Mouse (Mus musculus) gastrocnemius, adult 18-20 months (tissue): ENCODE measurements around the gene Camk1g. TPM values are rescaled to one million over a fixed set of nuclear protein-coding genes. Genes with fewer than 3 reads are reported as not detected.

Experiments used
- DNase-seq: peaks from one replicate; pipeline ENCODE4 v3.0.0; 2021; ENCODE audit warnings: low spot score
- total RNA-seq, 2 experiments: library from RNA; stranded (reverse); gene quantifications; 2 replicates each; pipeline ENCODE4 v1.2.3; 2021

The Camk1g gene
- total RNA-seq, 2 experiments from 2014 or later, result 0.40 TPM; not detected in 1

GRCm38 (mm10) chr1:193334546-193334945, 35.6 kb downstream of the Camk1g start:
- DNase-seq, result no peak

- DNase-seq, result no peak
These were observed 36.3 kb downstream of the Camk1g start for GRCm38 (mm10) chr1:193333776-193334175.

- DNase-seq, result peak; percentile 47
These were observed 37.4 kb downstream of the Camk1g start for GRCm38 (mm10) chr1:193332671-193333070.

DNA sequence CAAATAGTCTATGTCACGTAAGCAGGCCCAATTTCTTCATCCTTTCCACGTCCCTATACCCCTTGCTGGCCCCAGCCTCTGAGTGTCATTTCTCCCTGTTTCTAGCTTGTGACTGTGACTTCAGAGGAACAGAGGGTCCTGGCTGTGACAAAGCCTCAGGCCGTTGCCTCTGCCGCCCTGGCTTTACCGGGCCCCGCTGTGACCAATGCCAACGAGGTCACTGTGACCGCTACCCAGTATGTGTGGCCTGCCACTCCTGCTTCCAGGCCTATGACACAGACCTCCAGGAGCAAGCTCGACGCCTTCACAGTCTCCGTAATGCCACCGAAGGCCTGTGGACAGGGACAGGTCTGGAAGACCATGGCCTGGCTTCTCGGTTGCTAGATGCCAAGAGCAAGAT, 38.1 kb downstream of the Camk1g start:
- no peak for DNase-seq

GRCm38 (mm10) chr1:193330626-193331025, 39.5 kb downstream of the Camk1g start:
- DNase-seq, result no peak

- DNase-seq, result peak; percentile 87
These were observed 39.9 kb downstream of the Camk1g start for GRCm38 (mm10) chr1:193330172-193330571.

DNA sequence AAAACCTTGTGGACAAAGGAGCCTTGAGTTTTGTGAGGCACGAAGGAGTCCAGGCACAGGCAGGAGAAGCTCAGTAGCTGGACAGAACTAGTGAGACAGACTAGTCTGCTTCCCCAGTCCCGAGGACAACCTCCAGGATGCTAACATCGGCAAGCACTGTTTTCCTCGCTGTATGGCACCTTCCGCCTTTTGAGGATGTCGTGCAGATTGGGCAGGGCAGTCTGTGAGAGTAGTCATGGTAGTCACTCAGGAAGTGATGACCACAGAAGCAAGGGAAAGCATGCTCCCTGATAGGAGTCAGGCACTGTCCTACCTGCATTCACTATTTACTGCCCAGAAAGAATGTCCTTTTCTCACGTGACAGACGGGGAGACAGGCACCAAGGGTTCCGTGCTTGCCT, 40.5 kb downstream of the Camk1g start:
- DNase-seq, result no peak

DNA sequence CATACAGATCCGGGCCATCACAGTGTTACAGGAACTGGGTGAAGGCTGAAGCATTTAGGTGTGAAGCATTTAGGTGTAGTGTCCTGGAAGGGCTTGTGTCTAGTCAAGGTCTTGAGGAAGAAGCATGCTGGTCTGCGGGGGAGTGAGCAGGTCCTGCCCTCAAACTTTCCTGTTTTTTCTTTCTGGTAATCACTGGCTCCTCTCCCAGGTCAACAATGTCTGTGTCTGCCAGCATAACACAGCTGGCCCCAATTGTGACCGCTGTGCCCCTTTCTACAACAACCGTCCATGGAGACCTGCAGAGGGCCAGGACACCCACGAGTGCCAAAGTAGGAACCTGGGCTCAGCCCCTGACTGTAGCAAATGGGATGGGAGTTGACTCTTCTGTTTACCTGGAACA, 42.4 kb downstream of the Camk1g start:
- DNase-seq, result no peak

- no peak for DNase-seq
These were observed 42.9 kb downstream of the Camk1g start for GRCm38 (mm10) chr1:193327216-193327615.

- DNase-seq, result no peak
These were observed 43.5 kb downstream of the Camk1g start for GRCm38 (mm10) chr1:193326456-193327145.

DNA sequence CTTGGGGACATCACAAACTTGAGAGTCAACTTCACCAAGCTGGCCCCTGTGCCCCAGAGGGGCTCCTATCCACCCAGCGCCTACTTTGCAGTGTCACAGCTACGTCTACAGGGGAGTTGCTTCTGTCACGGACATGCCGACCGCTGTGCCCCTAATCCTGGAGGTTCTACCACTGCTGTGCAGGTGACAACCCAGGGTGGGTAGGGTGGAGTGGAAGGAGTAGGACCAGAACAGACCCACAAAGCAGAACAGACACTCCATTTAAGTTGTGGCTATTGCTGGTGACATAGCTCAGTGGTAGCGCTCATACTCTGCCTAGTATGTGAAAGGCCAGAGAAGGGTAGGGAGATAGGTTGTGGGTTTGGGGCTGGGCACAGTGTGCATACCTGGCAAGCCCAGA, 44.2 kb downstream of the Camk1g start:
- DNase-seq, result no peak

- DNase-seq, result peak; percentile 50
These were observed 45.9 kb downstream of the Camk1g start for GRCm38 (mm10) chr1:193324224-193324623.

DNA sequence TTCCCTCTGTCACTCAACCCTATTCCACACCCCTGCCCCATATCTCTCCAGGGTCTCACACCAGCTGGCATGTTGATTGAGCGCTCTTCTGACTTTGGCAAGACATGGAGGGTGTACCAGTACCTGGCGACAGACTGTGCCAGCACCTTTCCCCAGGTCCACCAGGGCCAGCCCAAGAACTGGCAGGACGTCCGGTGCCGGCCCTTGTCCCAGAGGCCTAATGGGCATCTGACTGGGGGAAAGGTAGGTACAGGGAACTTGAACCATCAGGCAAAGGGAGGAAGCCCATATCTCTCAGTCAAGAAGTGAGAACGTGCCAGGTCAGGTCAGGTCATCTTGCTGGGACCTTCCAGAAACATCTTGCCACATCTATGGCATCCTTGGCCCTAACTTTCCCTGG, 46.4 kb downstream of the Camk1g start:
- DNase-seq, result no peak

DNA sequence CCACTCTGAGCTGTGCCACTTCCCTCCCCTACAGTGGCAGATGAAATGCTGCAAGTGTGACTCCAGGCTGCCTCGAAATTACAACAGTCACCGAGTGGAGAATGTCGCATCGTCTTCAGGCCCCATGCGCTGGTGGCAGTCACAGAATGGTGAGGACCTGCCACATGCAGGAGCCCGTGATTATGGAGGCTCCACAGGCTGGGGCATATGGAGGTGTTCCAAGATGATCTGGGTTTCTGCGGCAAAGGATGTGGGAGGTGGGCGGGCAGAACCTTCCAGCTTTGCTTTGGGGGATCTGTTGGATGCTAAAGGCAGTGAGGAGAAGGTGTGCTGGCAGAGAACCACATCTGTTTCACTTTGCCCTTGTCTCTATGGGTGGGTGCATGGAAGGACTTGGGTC, 49.7 kb downstream of the Camk1g start:
- DNase-seq, result no peak

DNA sequence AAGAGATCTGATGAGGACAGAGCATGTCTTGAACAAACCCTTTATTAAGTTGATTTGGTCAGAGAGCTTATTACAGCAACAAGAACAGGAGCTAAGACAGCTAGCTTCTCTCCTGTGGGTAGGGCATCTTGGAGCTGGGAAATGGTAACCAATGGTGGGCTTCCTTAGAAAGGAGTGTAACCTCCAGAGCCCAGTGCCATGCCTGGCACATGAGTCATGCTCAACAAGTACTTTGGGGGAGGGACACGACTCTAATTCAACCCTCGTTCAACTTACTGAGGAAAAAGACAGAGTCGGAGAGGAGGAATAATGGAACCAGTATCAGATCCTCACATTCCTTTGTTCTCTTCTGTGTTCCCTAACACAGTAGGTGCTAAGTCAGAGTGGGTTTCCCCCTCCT, 50.4 kb downstream of the Camk1g start:
- DNase-seq, result no peak

DNA sequence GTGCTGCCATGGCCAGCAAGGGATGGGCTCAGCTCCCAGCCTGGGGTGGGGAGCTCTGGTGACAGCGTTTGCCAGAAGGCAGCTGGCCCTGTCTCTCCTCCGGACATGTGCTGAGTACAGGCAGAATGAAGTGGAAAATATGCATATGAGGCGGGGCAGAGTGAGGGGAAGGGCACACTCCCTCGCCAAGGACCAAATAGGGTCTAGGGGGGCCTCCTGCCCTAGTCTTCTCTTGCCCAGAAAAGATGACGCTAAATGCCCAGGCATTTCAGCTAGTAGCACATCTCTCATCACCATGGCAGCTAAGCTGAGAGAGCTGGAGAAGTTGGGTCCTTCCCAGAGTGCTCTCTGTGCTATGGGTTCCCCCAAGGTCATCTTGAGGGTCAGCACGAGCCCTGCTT, 52.9 kb downstream of the Camk1g start:
- peak; percentile 90 for DNase-seq

DNA sequence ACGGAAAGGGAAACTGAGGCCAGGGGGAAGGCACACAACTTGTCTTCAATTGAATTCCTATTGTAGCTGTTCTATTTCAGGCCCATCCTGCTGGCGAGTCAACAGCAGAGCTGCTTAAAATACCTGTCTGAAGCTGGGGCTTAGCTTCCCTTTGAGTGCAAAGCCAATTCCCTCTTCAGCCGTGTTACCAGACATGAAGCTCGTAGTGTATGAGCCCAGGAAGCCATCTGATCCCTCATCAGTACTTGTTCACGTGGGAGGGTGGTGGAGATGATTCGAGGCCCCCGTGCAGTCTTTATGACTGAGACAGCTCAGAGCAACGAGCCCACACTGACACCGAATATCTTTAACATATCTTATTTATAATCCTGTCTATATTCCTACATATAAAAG, 53.7 kb downstream of the Camk1g start:
- peak; percentile 71 for DNase-seq

DNA sequence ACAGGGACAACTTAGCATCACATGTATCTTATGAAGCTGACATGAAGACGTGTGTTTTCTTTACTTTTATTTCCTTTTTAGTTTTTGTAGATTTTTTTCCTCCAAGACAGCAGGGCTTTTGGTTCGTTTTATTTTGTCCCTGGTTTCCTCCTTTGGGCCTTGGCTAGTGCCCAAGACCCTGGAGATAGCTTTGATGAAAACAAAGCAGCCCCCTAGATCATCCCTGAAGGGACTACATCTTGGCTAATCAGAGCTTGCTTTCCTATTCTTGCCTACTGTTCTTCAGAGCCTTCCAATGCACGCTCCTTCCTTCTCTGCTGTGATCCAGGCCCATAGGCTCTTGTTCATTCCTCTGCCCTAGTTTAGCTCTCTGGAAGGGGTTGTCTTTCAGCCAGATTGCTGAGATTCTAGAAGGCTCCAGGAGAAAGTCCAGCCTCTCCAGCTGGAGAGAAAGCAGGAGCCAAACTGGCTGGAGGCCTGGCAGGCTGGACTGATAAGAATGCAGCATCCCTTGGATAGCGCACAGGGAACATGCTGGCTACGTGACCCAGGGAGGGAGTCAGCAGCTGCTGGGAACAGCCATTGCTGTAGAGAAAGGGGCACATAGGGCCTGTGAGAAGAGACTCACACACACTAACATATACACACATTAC, 54.3 kb downstream of the Camk1g start:
- DNase-seq, result peak; percentile 92

DNA sequence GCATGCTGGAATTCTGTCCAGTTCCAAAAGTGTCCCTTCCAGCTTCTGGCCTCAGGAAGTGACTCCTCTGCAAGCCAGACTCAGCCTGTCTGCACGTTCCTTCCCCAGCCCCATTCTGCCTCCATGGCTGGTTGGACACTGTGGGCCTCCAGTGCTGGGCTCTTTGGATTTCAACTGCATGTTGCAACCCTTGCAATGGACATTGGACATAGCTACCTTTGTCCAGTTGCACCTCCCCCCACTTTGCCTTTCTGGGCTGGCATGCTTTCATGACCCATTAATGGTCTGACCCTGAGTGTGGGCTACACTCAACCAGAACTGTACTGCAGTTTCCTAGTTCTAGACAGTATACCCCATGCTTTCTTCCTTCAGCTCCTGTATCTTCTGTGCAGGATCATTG, 58.5 kb downstream of the Camk1g start:
- no peak for DNase-seq

DNA sequence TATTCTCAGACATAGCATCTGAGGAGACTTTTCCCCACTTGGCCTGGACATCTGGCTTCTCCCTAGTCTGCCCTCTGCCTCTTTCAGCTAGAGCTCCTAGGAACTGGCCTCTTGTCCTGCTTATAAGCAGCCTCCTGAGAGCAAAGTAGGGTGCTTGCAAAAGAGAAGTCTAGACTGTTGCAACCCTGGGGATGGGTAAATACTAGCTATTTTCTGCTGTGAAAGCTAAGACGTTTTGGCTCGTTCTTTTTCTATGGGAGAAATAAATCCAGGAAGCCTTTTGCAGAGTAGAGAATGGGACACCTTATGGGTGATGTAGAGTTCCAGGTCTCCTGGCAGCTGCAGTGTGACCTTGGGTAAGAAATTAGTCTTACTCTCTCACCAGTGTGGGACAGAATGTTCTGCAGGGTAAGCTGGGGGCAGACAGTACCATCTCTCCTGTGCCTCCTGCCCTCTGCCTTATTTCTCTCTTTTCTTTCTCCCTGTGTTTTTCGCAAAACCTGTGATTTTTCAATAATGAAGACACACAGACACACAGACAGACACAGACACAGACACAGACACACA, 59.5 kb downstream of the Camk1g start:
- DNase-seq, result no peak

DNA sequence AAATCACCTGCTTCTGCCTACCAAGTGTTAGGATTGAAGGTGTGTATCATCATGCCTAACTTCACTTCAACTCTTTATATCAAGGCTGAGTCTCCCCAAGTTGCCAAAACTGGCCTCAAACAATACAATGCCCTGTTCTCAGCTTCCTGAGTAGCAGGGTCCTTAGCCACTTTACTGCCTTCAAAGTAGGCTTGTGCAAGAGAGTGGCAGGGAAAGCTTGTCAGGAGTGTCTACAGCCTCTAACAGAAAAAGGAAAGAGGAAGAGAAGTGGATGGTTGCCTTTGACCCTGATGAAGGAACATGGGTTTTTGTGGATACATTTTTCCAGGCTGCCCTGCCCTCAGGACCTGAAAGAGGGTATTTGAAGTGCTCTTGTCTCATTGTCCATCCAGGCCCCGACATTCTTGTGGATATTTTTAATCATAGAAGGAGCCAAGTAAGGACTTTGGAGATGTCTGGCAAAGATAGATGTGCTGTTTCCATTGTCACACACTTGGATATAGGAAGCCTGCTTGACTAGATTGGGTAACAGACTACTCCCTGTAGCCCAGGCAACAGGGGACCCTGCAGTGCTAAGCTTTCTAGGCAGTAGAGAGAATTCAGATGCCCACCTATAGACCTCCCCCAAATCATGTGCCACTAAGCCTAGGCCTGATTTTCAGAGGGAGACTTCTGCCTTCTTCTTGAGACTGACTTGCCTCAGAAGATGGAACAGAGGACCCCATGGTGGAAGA, 60.1 kb downstream of the Camk1g start:
- DNase-seq, result no peak

DNA sequence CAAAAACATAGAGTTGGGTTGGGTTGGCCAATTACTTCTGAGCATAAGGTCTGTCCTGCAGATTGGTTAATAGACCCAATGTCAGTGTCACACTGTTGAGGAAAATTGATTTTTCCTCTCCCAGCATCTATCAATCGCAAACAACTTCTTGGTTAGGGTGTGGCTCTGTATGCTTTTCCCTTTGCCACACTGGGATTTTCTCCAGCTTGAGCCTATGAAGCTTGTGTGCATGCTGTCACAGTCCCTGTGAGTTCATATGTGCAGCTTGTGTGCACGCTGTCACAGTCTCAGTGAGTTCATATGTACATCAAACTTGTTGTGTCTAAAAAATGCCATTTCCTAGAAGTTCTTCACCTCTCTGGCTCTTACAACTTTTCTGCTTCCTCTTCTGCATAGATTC, 63.3 kb downstream of the Camk1g start:
- no peak for DNase-seq
